Mouse (Mus musculus): ENCODE measurements around the gene Eif2ak1. TPM values are rescaled to one million over a fixed set of nuclear protein-coding genes. Genes with fewer than 3 reads are reported as not detected.

The Eif2ak1 gene
- polyA plus RNA-seq, 1 experiment from 2014 or later, result 51.7 TPM

GRCm38 (mm10) chr5:143909417-143910400 lies 92.1 kb downstream of the Eif2ak1 start, which contains the start of the genes Aimp2 and Pms2:
TSS of gene Aimp2 (minus strand) at chr5:143909847.
TSS of gene Pms2 (plus strand) at chr5:143909964.
- peak; percentile 94 for DNase-seq (ENCODE audit: low spot score)
- H3K36me3 ChIP-seq, result peaks cover 53% of the 10 kb centered on the region
- peak within 1 kb of the TSS; percentile 88 for H3K27ac ChIP-seq
- no peaks in the 10 kb centered on the region for H3K9me3 ChIP-seq (replicated peaks)
- WGBS, result under 1% methylated on average over 70 of the region's 70 CpGs
- peaks cover 20% of the 10 kb centered on the region for H3K4me1 ChIP-seq
- no peaks in the 10 kb centered on the region for H3K27me3 ChIP-seq (ENCODE audit: low read depth, poor library complexity, severe bottlenecking)
- H3K4me3 ChIP-seq, result peak within 1 kb of the TSS; percentile 68

GRCm38 (mm10) chr5:143916221-143916620 lies 98.6 kb downstream of the Eif2ak1 start:
- WGBS, result 93% methylated on average over 9 of the region's 9 CpGs
- Histone ChIP-seq H3K27ac (no peak overlapping the region), H3K36me3 (peaks cover 85% of the 10 kb centered on the region)

GRCm38 (mm10) chr5:143917418-143917817 lies 99.8 kb downstream of the Eif2ak1 start:
- 67% methylated on average over 5 of the region's 5 CpGs for WGBS
- Histone ChIP-seq H3K27me3 (ENCODE audit: low read depth, poor library complexity, severe bottlenecking) (no peaks in the 10 kb centered on the region), H3K9me3 (replicated peaks) (no peaks in the 10 kb centered on the region), H3K4me1 (no peaks in the 10 kb centered on the region), H3K36me3 (peaks cover 92% of the 10 kb centered on the region), H3K4me3 (no peak overlapping the region), H3K27ac (no peak overlapping the region)
- DNase-seq (ENCODE audit: low spot score), result no peak

More at GRCm38 (mm10) chr5:143916221-143916620, 98.6 kb downstream of the Eif2ak1 start:
- Histone ChIP-seq H3K9me3 (replicated peaks) (no peaks in the 10 kb centered on the region), H3K27me3 (ENCODE audit: low read depth, poor library complexity, severe bottlenecking) (no peaks in the 10 kb centered on the region), H3K4me3 (no peak overlapping the region), H3K4me1 (no peaks in the 10 kb centered on the region)
- DNase-seq (ENCODE audit: low spot score), result no peak

- Histone ChIP-seq H3K36me3 (peaks cover 96% of the 10 kb centered on the region), H3K4me3 (no peak overlapping the region), H3K27ac (no peak overlapping the region), H3K9me3 (replicated peaks) (no peaks in the 10 kb centered on the region), H3K27me3 (ENCODE audit: low read depth, poor library complexity, severe bottlenecking) (no peaks in the 10 kb centered on the region), H3K4me1 (no peaks in the 10 kb centered on the region)
- no peak for DNase-seq (ENCODE audit: low spot score)
- WGBS, result 94% methylated on average over 3 of the region's 3 CpGs
Observed at GRCm38 (mm10) chr5:143918120-143918519, 100.5 kb downstream of the Eif2ak1 start.

GRCm38 (mm10) chr5:143924781-143925452 lies 107.3 kb downstream of the Eif2ak1 start:
- Histone ChIP-seq H3K4me3 (no peak overlapping the region), H3K4me1 (no peaks in the 10 kb centered on the region), H3K9me3 (replicated peaks) (no peaks in the 10 kb centered on the region), H3K27me3 (ENCODE audit: low read depth, poor library complexity, severe bottlenecking) (no peaks in the 10 kb centered on the region), H3K27ac (no peak overlapping the region), H3K36me3 (peaks cover 97% of the 10 kb centered on the region)
- WGBS, result 90% methylated on average over 6 of the region's 6 CpGs
- DNase-seq (ENCODE audit: low spot score), result no peak

GRCm38 (mm10) chr5:143927875-143928274 lies 110.3 kb downstream of the Eif2ak1 start, which contains the start of gene Gm42421:
TSS of gene Gm42421 (plus strand) at chr5:143928175.
- no peaks in the 10 kb centered on the region for H3K9me3 ChIP-seq (replicated peaks)
- no peak within 1 kb of the TSS for H3K4me3 ChIP-seq
- 96% methylated on average over 8 of the region's 8 CpGs for WGBS
- H3K27ac ChIP-seq, result no peak within 1 kb of the TSS
- no peaks in the 10 kb centered on the region for H3K27me3 ChIP-seq (ENCODE audit: low read depth, poor library complexity, severe bottlenecking)
- H3K36me3 ChIP-seq, result peaks cover 98% of the 10 kb centered on the region
- no peaks in the 10 kb centered on the region for H3K4me1 ChIP-seq
- DNase-seq (ENCODE audit: low spot score), result no peak

GRCm38 (mm10) chr5:143929291-143929690 lies 111.7 kb downstream of the Eif2ak1 start:
- peaks cover 84% of the 10 kb centered on the region for H3K36me3 ChIP-seq
- no peaks in the 10 kb centered on the region for H3K4me1 ChIP-seq
- no peak for DNase-seq (ENCODE audit: low spot score)
- no peaks in the 10 kb centered on the region for H3K9me3 ChIP-seq (replicated peaks)
- 95% methylated on average over 4 of the region's 4 CpGs for WGBS
- H3K4me3 ChIP-seq, result no peak overlapping the region
- no peak overlapping the region for H3K27ac ChIP-seq
- H3K27me3 ChIP-seq (ENCODE audit: low read depth, poor library complexity, severe bottlenecking), result no peaks in the 10 kb centered on the region

GRCm38 (mm10) chr5:143930656-143931055 lies 113.1 kb downstream of the Eif2ak1 start:
- no peaks in the 10 kb centered on the region for H3K4me1 ChIP-seq
- DNase-seq (ENCODE audit: low spot score), result no peak
- H3K4me3 ChIP-seq, result no peak overlapping the region
- peaks cover 70% of the 10 kb centered on the region for H3K36me3 ChIP-seq
- H3K9me3 ChIP-seq (replicated peaks), result no peaks in the 10 kb centered on the region
- H3K27me3 ChIP-seq (ENCODE audit: low read depth, poor library complexity, severe bottlenecking), result no peaks in the 10 kb centered on the region
- 94% methylated on average over 12 of the region's 12 CpGs for WGBS
- H3K27ac ChIP-seq, result no peak overlapping the region

GRCm38 (mm10) chr5:143931863-143932580 lies 114.4 kb downstream of the Eif2ak1 start:
- no peak overlapping the region for H3K27ac ChIP-seq
- H3K27me3 ChIP-seq (ENCODE audit: low read depth, poor library complexity, severe bottlenecking), result no peaks in the 10 kb centered on the region
- H3K4me1 ChIP-seq, result no peaks in the 10 kb centered on the region
- no peak for DNase-seq (ENCODE audit: low spot score)
- WGBS, result 87% methylated on average over 6 of the region's 6 CpGs
- H3K4me3 ChIP-seq, result no peak overlapping the region
- no peaks in the 10 kb centered on the region for H3K9me3 ChIP-seq (replicated peaks)
- peaks cover 57% of the 10 kb centered on the region for H3K36me3 ChIP-seq

GRCm38 (mm10) chr5:143932831-143933230 lies 115.2 kb downstream of the Eif2ak1 start, which contains the start of gene Rsph10b:
TSS of gene Rsph10b (plus strand) at chr5:143933035.
- Histone ChIP-seq H3K36me3 (peaks cover 49% of the 10 kb centered on the region), H3K27me3 (ENCODE audit: low read depth, poor library complexity, severe bottlenecking) (no peaks in the 10 kb centered on the region), H3K27ac (no peak within 1 kb of the TSS), H3K4me1 (no peaks in the 10 kb centered on the region), H3K9me3 (replicated peaks) (no peaks in the 10 kb centered on the region), H3K4me3 (no peak within 1 kb of the TSS)
- peak; percentile 43 for DNase-seq (ENCODE audit: low spot score)
- WGBS, result 18% methylated on average over 8 of the region's 8 CpGs

GRCm38 (mm10) chr5:143933414-143933813 lies 115.8 kb downstream of the Eif2ak1 start:
- Histone ChIP-seq H3K4me1 (no peaks in the 10 kb centered on the region), H3K36me3 (peaks cover 43% of the 10 kb centered on the region), H3K9me3 (replicated peaks) (no peaks in the 10 kb centered on the region), H3K27me3 (ENCODE audit: low read depth, poor library complexity, severe bottlenecking) (no peaks in the 10 kb centered on the region), H3K27ac (no peak overlapping the region), H3K4me3 (no peak overlapping the region)
- WGBS, result 90% methylated on average over 11 of the region's 11 CpGs
- no peak for DNase-seq (ENCODE audit: low spot score)

- no peaks in the 10 kb centered on the region for H3K27me3 ChIP-seq (ENCODE audit: low read depth, poor library complexity, severe bottlenecking)
- DNase-seq (ENCODE audit: low spot score), result no peak
- H3K27ac ChIP-seq, result no peak overlapping the region
- no peaks in the 10 kb centered on the region for H3K4me1 ChIP-seq
- H3K4me3 ChIP-seq, result no peak overlapping the region
- no peaks in the 10 kb centered on the region for H3K9me3 ChIP-seq (replicated peaks)
- WGBS, result 74% methylated on average over 1 of the region's 1 CpGs
- peaks cover 38% of the 10 kb centered on the region for H3K36me3 ChIP-seq
Observed at GRCm38 (mm10) chr5:143933875-143934274, 116.3 kb downstream of the Eif2ak1 start.
